Mouse (Mus musculus) E14TG2a.4 (cell line): ENCODE measurements around the gene Nxpe4.

Experiments
- CTCF ChIP-seq: conservative IDR thresholded peaks from 2 replicates; pipeline ENCODE4 v1.5.1; 2014; ENCODE audit warnings: low read length
- NANOG ChIP-seq: IDR thresholded peaks from 2 replicates; pipeline ENCODE4 v1.6.1; 2014; ENCODE audit warnings: borderline replicate concordance, low read length, mixed read lengths
- POU5F1 ChIP-seq: IDR thresholded peaks from 2 replicates; pipeline ENCODE4 v1.6.1; 2014; ENCODE audit warnings: low read length, borderline replicate concordance

DNA sequence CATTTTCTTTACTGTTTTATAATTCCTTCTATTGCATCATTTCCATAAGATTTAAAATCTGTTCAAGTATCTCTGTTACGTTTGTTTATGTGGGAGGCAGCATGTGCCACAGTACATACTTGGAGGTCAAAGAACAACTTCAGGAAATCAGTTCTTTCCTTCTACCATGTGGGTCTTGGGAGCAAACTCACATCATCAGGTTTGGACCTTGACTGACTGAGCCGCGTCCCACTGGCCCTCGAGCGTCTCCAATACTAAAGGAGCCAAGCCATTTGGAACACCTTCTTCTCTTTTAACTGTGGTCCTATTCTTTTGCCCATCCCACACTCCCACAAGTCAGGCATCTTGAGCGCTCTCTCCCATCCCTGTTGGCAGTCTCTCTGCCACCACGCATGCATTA is 167.8 kb downstream of the Nxpe4 start:
- TF ChIP-seq CTCF: no peak
- TF ChIP-seq NANOG: no peak
- TF ChIP-seq POU5F1: no peak
